Mouse (Mus musculus) spleen, adult 2 months (tissue): ENCODE measurements around the gene Epha1. TPM values are rescaled to one million over a fixed set of nuclear protein-coding genes. Genes with fewer than 3 reads are reported as not detected.

ENCODE experiments used
- DNase-seq, 2 experiments: peaks; one replicate each; pipeline versions ENCODE4 v3.0.0 to v3.0.0-alpha.2; 2012 to 2021; ENCODE audit warnings: low spot score in 2 of 2, low read depth in 1 of 2
- H3K27ac ChIP-seq: fragments of 200-500 bp; 2 replicates; pipeline ENCODE4 v1.5.1; 2012; ENCODE audit warnings: low read length, inconsistent platforms; ENCODE audit not compliant: insufficient read depth
- H3K27me3 ChIP-seq: fragments of 200-500 bp; 2 replicates; pipeline ENCODE4 v1.6.1; 2012; ENCODE audit warnings: mild to moderate bottlenecking, moderate library complexity, low read length, inconsistent platforms; ENCODE audit not compliant: control insufficient read depth, insufficient read depth
- H3K36me3 ChIP-seq: fragments of 200-500 bp; 2 replicates; pipeline ENCODE4 v1.6.1; 2012; ENCODE audit warnings: mild to moderate bottlenecking, low read length, inconsistent platforms; ENCODE audit not compliant: control insufficient read depth, insufficient read depth
- H3K4me1 ChIP-seq: fragments of 200-500 bp; 2 replicates; pipeline ENCODE4 v1.6.1; 2011; ENCODE audit warnings: inconsistent platforms; ENCODE audit not compliant: control insufficient read depth, insufficient read depth, insufficient read length
- H3K4me3 ChIP-seq: fragments of 200-500 bp; 2 replicates; pipeline ENCODE4 v1.5.1; 2011; ENCODE audit warnings: mild to moderate bottlenecking, inconsistent platforms; ENCODE audit not compliant: insufficient read depth, insufficient read length; ENCODE audit errors: extremely low read depth
- CTCF ChIP-seq: fragments of 200-500 bp; IDR thresholded peaks from 2 replicates; pipeline ENCODE4 v1.5.1; 2011; ENCODE audit warnings: mild to moderate bottlenecking, inconsistent platforms; ENCODE audit not compliant: insufficient read depth, insufficient read length, insufficient replicate concordance; ENCODE audit errors: extremely low read depth
- POLR2A ChIP-seq: fragments of 200-500 bp; IDR thresholded peaks from 2 replicates; pipeline ENCODE4 v1.6.1; 2011; ENCODE audit warnings: low read depth, low read length, inconsistent platforms
- WGBS: fragments of 180-500 bp; shearing (Covaris S2); methylation state at CpG from one replicate; pipeline ENCODE4 v1.1.7; 2018; 5-methylcytosine and 5-hydroxymethylcytosine counted together
- polyA plus RNA-seq: library from polyadenylated mRNA; depleted of rRNA; stranded (reverse); fragments of >200 nt; gene quantifications from 2 replicates; pipeline ENCODE4 v1.2.3, GENCODE M21; 2012; rRNA removed

Epha1 gene
- polyA plus RNA-seq = 0.18 and 0.19 TPM in 2 replicates

- H3K27me3 ChIP-seq = no peaks in the 10 kb centered on the region
- no peak within 1 kb of the TSS; the same call in 1 of the 2 replicates for H3K4me3 ChIP-seq
- no peak within 1 kb of the TSS for H3K27ac ChIP-seq
- WGBS = 3% methylated on average over 34 of the region's 36 CpGs
- H3K36me3 ChIP-seq = no peaks in the 10 kb centered on the region
- peak in 1 of 2 experiments; percentile 54 for DNase-seq
- peaks cover 7% of the 10 kb centered on the region for H3K4me1 ChIP-seq
- TF ChIP-seq CTCF = no peak
Observed at GRCm38 (mm10) chr6:42372816-42373547, at the start of gene Epha1. TSS of gene Epha1 (minus strand) at chr6:42373268.

DNA sequence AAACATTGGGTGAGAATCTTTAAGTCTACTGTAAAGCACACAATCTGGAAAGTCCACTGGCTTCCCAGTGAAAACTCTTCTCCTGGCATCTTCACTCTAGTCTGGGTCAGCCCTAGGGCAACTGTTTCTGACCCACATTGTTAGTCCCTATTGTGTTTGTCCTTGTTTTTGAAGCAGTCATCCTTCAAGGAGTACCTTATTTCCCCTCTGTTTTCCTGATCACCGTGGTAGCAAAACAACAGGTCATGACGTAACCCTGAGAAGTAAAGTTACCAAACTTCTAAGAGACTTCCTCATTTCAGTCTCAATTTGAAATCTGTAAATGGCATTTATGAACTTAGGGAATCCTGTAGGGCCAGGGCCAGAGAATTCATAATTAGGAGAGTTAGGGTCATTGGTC lies 48.4 kb upstream of the Epha1 start:
- DNase-seq = peak in 1 of 2 experiments; percentile 67
- TF ChIP-seq CTCF (no peak), POLR2A (no peak)
- Histone ChIP-seq H3K4me1 (peaks cover 2% of the 10 kb centered on the region), H3K36me3 (no peaks in the 10 kb centered on the region), H3K27ac (no peak overlapping the region; the same call in 1 of the 2 replicates), H3K27me3 (no peaks in the 10 kb centered on the region), H3K4me3 (no peak overlapping the region)
- WGBS = 18% methylated on average over 2 of the region's 2 CpGs

GRCm38 (mm10) chr6:42419443-42419842 lies 46.4 kb upstream of the Epha1 start:
- TF ChIP-seq CTCF (no peak), POLR2A (no peak)
- no peak for DNase-seq
- Histone ChIP-seq H3K27me3 (no peaks in the 10 kb centered on the region), H3K27ac (no peak overlapping the region), H3K4me3 (no peak overlapping the region), H3K4me1 (peaks cover 2% of the 10 kb centered on the region), H3K36me3 (no peaks in the 10 kb centered on the region)
- 89% methylated on average over 2 of the region's 2 CpGs for WGBS

DNA sequence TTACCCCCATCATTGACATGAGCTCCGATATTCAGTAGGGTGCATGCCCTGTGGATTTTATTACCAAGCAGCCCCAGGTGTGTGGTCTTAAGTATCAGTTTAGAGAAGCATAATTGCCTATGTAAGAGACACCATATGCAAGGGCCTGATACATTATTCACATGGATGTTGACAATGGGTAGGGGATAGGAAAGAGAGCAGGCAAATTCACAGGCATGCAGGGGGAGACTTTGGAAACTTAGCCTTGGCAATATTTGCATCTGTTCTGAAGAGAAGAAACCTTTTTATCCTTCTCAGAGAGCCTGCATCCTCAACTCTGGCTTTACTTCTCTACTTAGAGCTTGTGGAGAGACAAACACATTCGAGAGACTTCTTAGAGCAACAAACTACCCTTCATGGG lies 32.1 kb upstream of the Epha1 start, which contains the start of gene Tas2r135:
Tas2r135 (plus strand) TSS at position 301 of the 400 bp plus-strand sequence.
- Histone ChIP-seq H3K4me3 (no peak within 1 kb of the TSS), H3K27me3 (no peaks in the 10 kb centered on the region), H3K4me1 (0 out of 2 replicates have a peak, but pooled peaks cover 3% of the 10 kb centered on the region), H3K36me3 (no peaks in the 10 kb centered on the region), H3K27ac (no peak within 1 kb of the TSS)
- WGBS = 88% methylated on average over 2 of the region's 2 CpGs
- DNase-seq = no peak
- TF ChIP-seq CTCF = no peak
- TF ChIP-seq POLR2A = no peak

GRCm38 (mm10) chr6:42399938-42400337 lies 26.9 kb upstream of the Epha1 start, which contains the start of gene Tas2r143:
TSS of gene Tas2r143 (plus strand) at chr6:42400238.
- Histone ChIP-seq H3K27me3 (no peaks in the 10 kb centered on the region), H3K4me3 (no peak within 1 kb of the TSS), H3K4me1 (peaks cover 11% of the 10 kb centered on the region; the same call in 1 of the 2 replicates), H3K27ac (no peak within 1 kb of the TSS), H3K36me3 (no peaks in the 10 kb centered on the region)
- TF ChIP-seq POLR2A = no peak
- WGBS = 90% methylated on average over 1 of the region's 1 CpGs
- no peak for DNase-seq

- Histone ChIP-seq H3K36me3 (no peaks in the 10 kb centered on the region), H3K27me3 (no peaks in the 10 kb centered on the region), H3K4me3 (no peak overlapping the region), H3K27ac (no peak overlapping the region), H3K4me1 (peaks cover 11% of the 10 kb centered on the region; the same call in 1 of the 2 replicates)
- TF ChIP-seq POLR2A (no peak), CTCF (no peak)
- WGBS = 92% methylated on average over 1 of the region's 1 CpGs
- DNase-seq = no peak
Observed at GRCm38 (mm10) chr6:42398998-42399397, 25.9 kb upstream of the Epha1 start.

- 14% methylated on average over 3 of the region's 3 CpGs for WGBS
- H3K27me3 ChIP-seq = no peaks in the 10 kb centered on the region
- peaks cover 11% of the 10 kb centered on the region; the same call in 1 of the 2 replicates for H3K4me1 ChIP-seq
- TF ChIP-seq CTCF = no peak
- TF ChIP-seq POLR2A = no peak
- DNase-seq = peak in 1 of 2 experiments; percentile 7
- no peak overlapping the region for H3K4me3 ChIP-seq
- H3K27ac ChIP-seq = no peak overlapping the region
- H3K36me3 ChIP-seq = no peaks in the 10 kb centered on the region
Observed at GRCm38 (mm10) chr6:42398285-42398684, 25.2 kb upstream of the Epha1 start.
